Mouse (Mus musculus) midbrain, embryonic 11.5 days (tissue): ENCODE measurements around the gene Gm9857. TPM values are rescaled to one million over a fixed set of nuclear protein-coding genes. Genes with fewer than 3 reads are reported as not detected.

ENCODE experiments used
- ATAC-seq: fragments of 200-750 bp; cut with Nextera tagmentation; 2 replicates; pipeline ENCODE4 v1.8.0; 2017; ENCODE audit warnings: moderate TSS enrichment, moderate library complexity; ENCODE audit not compliant: low FRiP score
- DNase-seq: peaks from one replicate; pipeline ENCODE4 v3.0.0; 2015; ENCODE audit warnings: low spot score; ENCODE audit errors: missing footprints
- H3K27ac ChIP-seq: fragments of 300-500 bp; sonication (generic); 2 replicates; pipeline ENCODE4 v1.5.1; 2014; ENCODE audit warnings: low read depth, low read length
- H3K27me3 ChIP-seq: fragments of 300-500 bp; sonication (generic); 2 replicates; pipeline ENCODE4 v1.6.1; 2014; ENCODE audit warnings: mild to moderate bottlenecking, low read length, moderate library complexity, mixed read lengths; ENCODE audit not compliant: control insufficient read depth, insufficient read depth
- H3K36me3 ChIP-seq: fragments of 300-500 bp; sonication (generic); 2 replicates; pipeline ENCODE4 v1.6.1; 2014; ENCODE audit warnings: mild to moderate bottlenecking, low read length, moderate library complexity, mixed read lengths; ENCODE audit not compliant: control insufficient read depth, insufficient read depth
- H3K4me1 ChIP-seq: fragments of 300-500 bp; sonication (generic); 2 replicates; pipeline ENCODE4 v1.6.1; 2014; ENCODE audit warnings: low read length; ENCODE audit not compliant: control insufficient read depth, insufficient read depth
- H3K4me2 ChIP-seq: fragments of 300-500 bp; sonication (generic); 2 replicates; pipeline ENCODE4 v1.6.1; 2014; ENCODE audit warnings: mild to moderate bottlenecking, moderate library complexity
- H3K4me3 ChIP-seq: fragments of 300-500 bp; sonication (generic); 2 replicates; pipeline ENCODE4 v1.5.1; 2014; ENCODE audit warnings: low read depth, low read length
- H3K9ac ChIP-seq: fragments of 300-500 bp; sonication (generic); 2 replicates; pipeline ENCODE4 v1.6.1; 2014; ENCODE audit warnings: low read length
- H3K9me3 ChIP-seq: fragments of 300-500 bp; sonication (generic); 2 replicates; pipeline ENCODE4 v1.6.1; 2016; ENCODE audit warnings: low read length; ENCODE audit not compliant: control insufficient read depth
- WGBS: fragments of 180-500 bp; shearing (Covaris S2); extraction: QIAGEN DNeasy Blood & Tissue Kit; methylation state at CpG from one replicate; pipeline ENCODE4 v1.1.7; 2014; 5-methylcytosine and 5-hydroxymethylcytosine counted together
- polyA plus RNA-seq: library from polyadenylated mRNA; unstranded; fragments of >200 nt; fragmentation: Nextera tagmentation; extraction: Ambion mirVana; gene quantifications from 2 replicates; pipeline ENCODE4 v1.2.1, GENCODE M21; 2014

The Gm9857 gene
- polyA plus RNA-seq, 1 experiment from 2014 or later: not detected

GRCm38 (mm10) chr3:108916857-108917256 is 23.4 kb downstream of the Gm9857 start:
- H3K9me3 ChIP-seq: no peaks in the 10 kb centered on the region
- no peaks in the 10 kb centered on the region for H3K4me1 ChIP-seq
- H3K27ac ChIP-seq: no peak overlapping the region
- no peak overlapping the region for H3K4me3 ChIP-seq
- H3K27me3 ChIP-seq: no peaks in the 10 kb centered on the region
- H3K9ac ChIP-seq: no peak overlapping the region
- no peaks in the 10 kb centered on the region for H3K36me3 ChIP-seq
- WGBS: 51% methylated on average over 4 of the region's 4 CpGs
- DNase-seq: no peak
- ATAC-seq: no peak
- no peak overlapping the region for H3K4me2 ChIP-seq

GRCm38 (mm10) chr3:108915999-108916398 is 24.2 kb downstream of the Gm9857 start:
- H3K36me3 ChIP-seq: no peaks in the 10 kb centered on the region
- no peak for ATAC-seq
- no peaks in the 10 kb centered on the region for H3K4me1 ChIP-seq
- H3K9me3 ChIP-seq: no peaks in the 10 kb centered on the region
- WGBS: 92% methylated on average over 1 of the region's 1 CpGs
- no peak overlapping the region for H3K27ac ChIP-seq
- no peak overlapping the region for H3K4me2 ChIP-seq
- H3K9ac ChIP-seq: no peak overlapping the region
- H3K27me3 ChIP-seq: no peaks in the 10 kb centered on the region
- no peak overlapping the region for H3K4me3 ChIP-seq
- DNase-seq: no peak

- Histone ChIP-seq H3K9ac (peak within 1 kb of the TSS; percentile 84), H3K36me3 (peaks cover 3% of the 10 kb centered on the region), H3K4me1 (peaks cover 10% of the 10 kb centered on the region), H3K27ac (peak within 1 kb of the TSS; percentile 91), H3K27me3 (no peaks in the 10 kb centered on the region), H3K4me3 (peak within 1 kb of the TSS; percentile 99), H3K9me3 (no peaks in the 10 kb centered on the region), H3K4me2 (peak within 1 kb of the TSS; percentile 98)
- ATAC-seq: peak; percentile 99
- DNase-seq: peak; percentile 99
- WGBS: 2% methylated on average over 53 of the region's 53 CpGs
Measured at GRCm38 (mm10) chr3:108911548-108912413, 28.5 kb downstream of the Gm9857 start, which contains the start of gene Prpf38b. TSS of gene Prpf38b (minus strand) at chr3:108911727.

DNA sequence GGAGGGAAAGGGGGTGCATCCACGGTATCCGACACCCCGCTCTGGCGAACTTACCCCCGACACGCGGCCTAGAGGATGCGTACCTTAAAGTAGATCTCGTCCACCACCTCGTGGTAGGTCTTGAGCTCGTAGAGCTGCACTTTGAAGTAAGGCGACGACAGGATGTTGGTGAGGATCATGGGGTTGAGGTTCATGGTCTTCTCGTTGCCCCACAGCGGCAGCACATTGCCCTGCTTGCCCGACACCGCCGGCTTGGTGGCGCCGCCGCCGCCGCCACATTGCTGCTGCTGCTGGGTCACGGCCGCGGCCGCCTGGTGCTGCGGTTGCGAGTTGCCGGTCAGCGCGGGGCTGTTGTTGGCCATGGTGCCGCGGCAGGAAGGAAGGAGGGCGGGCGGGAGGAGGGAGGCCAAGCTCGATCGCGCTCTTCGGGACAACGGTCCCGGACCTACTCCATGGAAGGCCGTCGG is 29.1 kb downstream of the Gm9857 start:
- Histone ChIP-seq H3K27ac (peak overlapping the region; percentile 91), H3K27me3 (no peaks in the 10 kb centered on the region), H3K9me3 (no peaks in the 10 kb centered on the region), H3K9ac (peak overlapping the region; percentile 84), H3K4me2 (peak overlapping the region; percentile 98), H3K4me3 (peak overlapping the region; percentile 99), H3K36me3 (peaks cover 3% of the 10 kb centered on the region), H3K4me1 (peaks cover 10% of the 10 kb centered on the region)
- ATAC-seq (peak; percentile 89), DNase-seq (no peak)
- WGBS: under 1% methylated on average over 44 of the region's 44 CpGs

DNA sequence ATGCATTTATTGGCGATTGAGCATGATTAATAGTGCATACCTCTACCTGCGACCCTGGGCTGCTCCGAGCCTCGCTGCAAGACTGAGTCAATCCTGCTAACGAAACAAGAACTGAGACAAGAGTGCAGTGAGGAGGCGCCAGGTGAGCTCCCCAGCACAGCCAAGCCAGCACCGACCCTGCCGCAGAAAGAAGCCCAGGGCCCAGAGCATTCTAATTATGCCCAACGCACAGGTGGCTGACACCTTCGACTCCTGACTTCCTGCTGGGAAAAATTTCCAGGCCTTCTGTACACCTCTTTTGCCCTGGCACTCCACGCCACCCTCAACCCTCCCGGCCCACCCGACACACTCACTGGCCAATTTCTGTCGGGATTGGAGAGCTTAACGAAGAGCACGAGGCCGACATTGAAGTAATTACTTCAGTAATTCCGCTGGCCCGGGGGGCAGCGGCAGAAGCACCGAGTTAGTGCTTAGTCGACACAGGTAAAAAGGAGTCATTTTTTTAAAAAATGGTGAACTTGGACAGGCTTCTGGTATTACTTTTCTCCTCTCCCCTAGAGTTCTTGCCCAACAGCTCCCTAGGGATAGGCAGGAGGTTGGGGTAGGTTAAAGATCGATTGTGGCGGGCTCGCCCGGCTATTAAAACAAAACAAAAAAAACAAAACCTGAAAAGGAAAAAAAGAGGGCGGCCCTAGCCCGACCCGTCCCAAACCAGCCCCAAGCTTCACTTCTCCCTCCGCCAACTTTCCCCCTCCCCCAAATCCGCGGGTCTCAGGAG is 29.8 kb downstream of the Gm9857 start:
- WGBS: under 1% methylated on average over 31 of the region's 32 CpGs

GRCm38 (mm10) chr3:108902934-108903333 is 37.3 kb downstream of the Gm9857 start:
- 97% methylated on average over 6 of the region's 6 CpGs for WGBS
- Histone ChIP-seq H3K36me3 (peaks cover 24% of the 10 kb centered on the region), H3K4me3 (no peak overlapping the region), H3K9ac (no peak overlapping the region), H3K4me1 (no peaks in the 10 kb centered on the region), H3K27ac (no peak overlapping the region), H3K27me3 (no peaks in the 10 kb centered on the region), H3K4me2 (no peak overlapping the region), H3K9me3 (no peaks in the 10 kb centered on the region)
- no peak for ATAC-seq
- DNase-seq: no peak

More for the DNA sequence above, 29.8 kb downstream of the Gm9857 start:
- peak overlapping the region; percentile 84 for H3K9ac ChIP-seq
- peak overlapping the region; percentile 99 for H3K4me3 ChIP-seq
- H3K4me1 ChIP-seq: peaks cover 10% of the 10 kb centered on the region
- peak overlapping the region; percentile 91 for H3K27ac ChIP-seq
- peak overlapping the region; percentile 98 for H3K4me2 ChIP-seq
- H3K36me3 ChIP-seq: peaks cover 5% of the 10 kb centered on the region
- ATAC-seq (no peak), DNase-seq (peak; percentile 92)
- H3K27me3 ChIP-seq: no peaks in the 10 kb centered on the region
- no peaks in the 10 kb centered on the region for H3K9me3 ChIP-seq

DNA sequence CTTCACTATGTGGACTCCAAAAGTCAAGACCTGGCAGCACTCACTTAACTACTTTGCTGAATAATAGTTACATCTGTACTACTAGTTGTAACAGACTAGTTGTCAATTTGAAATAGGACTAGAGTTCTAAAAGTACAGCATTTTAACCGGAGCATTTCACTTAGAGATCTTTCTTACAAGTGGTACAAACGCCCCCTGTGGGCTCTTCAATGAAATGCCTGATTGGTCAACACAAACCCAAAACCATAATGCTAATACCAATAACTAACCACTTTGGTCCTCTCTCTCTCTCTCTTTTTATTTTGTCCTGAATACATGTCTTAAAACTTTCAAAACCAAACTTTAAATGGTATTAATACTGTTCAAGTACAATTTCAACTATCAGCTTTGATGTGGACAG is 38.2 kb downstream of the Gm9857 start:
- DNase-seq (no peak), ATAC-seq (no peak)
- H3K27me3 ChIP-seq: no peaks in the 10 kb centered on the region
- H3K4me2 ChIP-seq: no peak overlapping the region
- no peaks in the 10 kb centered on the region for H3K9me3 ChIP-seq
- H3K27ac ChIP-seq: no peak overlapping the region
- peaks cover 23% of the 10 kb centered on the region for H3K36me3 ChIP-seq
- H3K4me1 ChIP-seq: no peaks in the 10 kb centered on the region
- no peak overlapping the region for H3K4me3 ChIP-seq
- WGBS: 59% methylated on average over 2 of the region's 2 CpGs
- no peak overlapping the region for H3K9ac ChIP-seq

DNA sequence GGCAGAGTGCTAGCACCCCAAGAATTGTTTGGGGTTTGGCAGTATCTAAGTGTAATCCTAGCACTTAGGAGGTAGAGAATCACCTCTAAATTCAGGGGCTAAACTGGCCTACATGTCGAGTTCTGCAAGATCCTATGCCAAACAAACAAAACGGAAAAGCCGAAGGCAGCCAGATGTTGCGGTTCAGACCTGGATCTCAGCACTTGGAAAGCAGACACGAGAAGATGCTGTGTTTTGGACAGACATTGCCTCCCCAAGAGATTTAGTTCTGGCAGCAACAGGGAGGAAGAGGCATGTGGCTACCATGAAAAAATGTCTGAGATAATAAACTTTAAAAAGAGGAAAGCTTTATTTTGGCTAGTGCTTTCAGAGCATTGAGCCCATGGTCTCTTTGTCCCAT is 39.6 kb downstream of the Gm9857 start:
- Histone ChIP-seq H3K9me3 (no peaks in the 10 kb centered on the region), H3K4me1 (no peaks in the 10 kb centered on the region), H3K27me3 (no peaks in the 10 kb centered on the region), H3K27ac (no peak overlapping the region), H3K36me3 (peaks cover 19% of the 10 kb centered on the region), H3K9ac (no peak overlapping the region), H3K4me2 (no peak overlapping the region), H3K4me3 (no peak overlapping the region)
- 82% methylated on average over 5 of the region's 5 CpGs for WGBS
- ATAC-seq: no peak
- DNase-seq: no peak

- no peak overlapping the region for H3K9ac ChIP-seq
- H3K4me2 ChIP-seq: no peak overlapping the region
- no peak overlapping the region for H3K27ac ChIP-seq
- H3K4me3 ChIP-seq: no peak overlapping the region
- 84% methylated on average over 3 of the region's 3 CpGs for WGBS
- H3K36me3 ChIP-seq: peaks cover 19% of the 10 kb centered on the region; the same call in 1 of the 2 replicates
- DNase-seq (no peak), ATAC-seq (no peak)
- no peaks in the 10 kb centered on the region for H3K4me1 ChIP-seq
- no peaks in the 10 kb centered on the region for H3K9me3 ChIP-seq
- no peaks in the 10 kb centered on the region for H3K27me3 ChIP-seq
Measured at GRCm38 (mm10) chr3:108900147-108900546, 40.1 kb downstream of the Gm9857 start.
